Mouse (Mus musculus): ENCODE data around the gene Scube1. TPM values are rescaled to one million over a fixed set of nuclear protein-coding genes. Genes with fewer than 3 reads are reported as not detected.

Scube1 gene
- total RNA-seq (2014; rRNA removed; ENCODE audit: low replicate concordance) = 1.3 and 4.3 TPM in 2 replicates
- 1.6 and 1.9 TPM in 2 replicates for polyA plus RNA-seq (2015; fragmentation: Nextera tagmentation; extraction: Ambion mirVana)

DNA sequence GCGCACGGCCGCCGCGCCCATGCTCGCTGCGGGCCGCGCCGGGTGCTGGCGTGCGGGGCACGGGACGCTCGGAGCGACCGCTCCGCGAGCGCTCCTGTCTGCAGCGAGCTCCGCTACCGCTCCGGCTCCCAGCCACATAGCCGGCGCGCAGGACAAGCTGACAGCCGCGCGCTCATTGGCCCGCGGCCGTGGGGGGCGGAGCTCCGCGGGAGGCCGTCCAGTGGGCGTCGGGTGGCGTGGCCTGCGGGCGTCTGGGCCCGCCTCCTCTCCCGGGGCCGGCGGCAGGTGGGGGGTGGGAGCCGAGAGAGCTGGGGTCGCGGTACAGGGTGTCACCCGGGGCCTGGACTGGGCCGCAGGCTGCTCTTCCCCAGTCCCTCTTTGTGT, at the start of gene Scube1:
Gene Scube1, minus strand, starts transcription at position 136 of the 384 bp plus-strand sequence.
- H3K4me2 ChIP-seq (ENCODE audit: low read depth, low read length) = peak within 1 kb of the TSS; percentile 99
- H3K4me1 ChIP-seq (ENCODE audit: control insufficient read depth, insufficient read depth) = peaks cover 6% of the 10 kb centered on the region; the same call in 1 of the 2 replicates
- TF ChIP-seq CTCF (IDR thresholded peaks at IDR 0.05; ENCODE audit: low read depth) (no peak), EP300 (IDR thresholded peaks at IDR 0.05; ENCODE audit: low read depth) (no peak)
- under 1% methylated on average over 46 of the region's 51 CpGs for WGBS
- H3K9me3 ChIP-seq (replicated peaks; ENCODE audit: control insufficient read depth, low read length) = no peaks in the 10 kb centered on the region
- H3K36me3 ChIP-seq (replicated peaks; ENCODE audit: control insufficient read depth, insufficient read depth, low read length) = no peaks in the 10 kb centered on the region
- no peak within 1 kb of the TSS for H3K27ac ChIP-seq (ENCODE audit: low read depth)
- DNase-seq (ENCODE audit: low spot score) (peak; percentile 79), ATAC-seq (ENCODE audit: insufficient read depth, low read depth) (peak; percentile 97)
- H3K27me3 ChIP-seq (ENCODE audit: control insufficient read depth, insufficient read depth, low read length) = peaks cover 61% of the 10 kb centered on the region
- H3K4me3 ChIP-seq (ENCODE audit: low read depth, low read length) = peak within 1 kb of the TSS; percentile 65
- peak within 1 kb of the TSS; percentile 48; the same call in 1 of the 2 replicates for H3K9ac ChIP-seq (replicated peaks; ENCODE audit: low read depth, low read length)

DNA sequence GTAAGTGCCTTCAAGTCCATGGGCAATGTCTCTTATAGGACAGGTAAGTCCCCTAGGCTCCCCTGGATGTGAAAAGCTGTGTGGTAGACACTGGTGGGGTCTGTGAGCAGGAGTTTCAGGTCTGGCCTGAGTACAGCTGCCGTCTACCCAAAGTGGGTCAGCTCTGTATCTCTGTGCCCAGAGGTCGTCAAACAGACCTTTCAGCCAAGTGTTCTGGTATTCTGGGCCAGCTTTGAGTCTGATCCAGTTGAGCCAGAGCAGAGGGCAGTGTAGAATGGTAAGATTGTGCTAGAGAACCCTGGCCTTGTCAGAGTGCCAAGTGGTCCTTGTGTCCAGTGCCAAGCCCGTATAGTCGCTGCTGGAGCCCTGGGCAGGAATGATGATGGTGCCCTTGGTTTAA, 48.1 kb upstream of the Scube1 start:
- H3K9me3 ChIP-seq (replicated peaks; ENCODE audit: control insufficient read depth, low read length) = no peaks in the 10 kb centered on the region
- H3K27me3 ChIP-seq (ENCODE audit: control insufficient read depth, insufficient read depth, low read length) = peaks cover 90% of the 10 kb centered on the region
- H3K4me3 ChIP-seq (ENCODE audit: low read depth, low read length) = no peak overlapping the region
- H3K27ac ChIP-seq (ENCODE audit: low read depth) = no peak overlapping the region
- no peak overlapping the region for H3K9ac ChIP-seq (replicated peaks; ENCODE audit: low read depth, low read length)
- no peak for TF ChIP-seq CTCF (IDR thresholded peaks at IDR 0.05; ENCODE audit: low read depth)
- no peak for TF ChIP-seq EP300 (IDR thresholded peaks at IDR 0.05; ENCODE audit: low read depth)
- H3K4me2 ChIP-seq (ENCODE audit: low read depth, low read length) = no peak overlapping the region
- ATAC-seq (ENCODE audit: insufficient read depth, low read depth) = peak; percentile 50
- WGBS = 36% methylated on average over 4 of the region's 4 CpGs
- H3K36me3 ChIP-seq (replicated peaks; ENCODE audit: control insufficient read depth, insufficient read depth, low read length) = no peaks in the 10 kb centered on the region
- peaks cover 7% of the 10 kb centered on the region for H3K4me1 ChIP-seq (ENCODE audit: control insufficient read depth, insufficient read depth)
- no peak for DNase-seq (ENCODE audit: low spot score)

DNA sequence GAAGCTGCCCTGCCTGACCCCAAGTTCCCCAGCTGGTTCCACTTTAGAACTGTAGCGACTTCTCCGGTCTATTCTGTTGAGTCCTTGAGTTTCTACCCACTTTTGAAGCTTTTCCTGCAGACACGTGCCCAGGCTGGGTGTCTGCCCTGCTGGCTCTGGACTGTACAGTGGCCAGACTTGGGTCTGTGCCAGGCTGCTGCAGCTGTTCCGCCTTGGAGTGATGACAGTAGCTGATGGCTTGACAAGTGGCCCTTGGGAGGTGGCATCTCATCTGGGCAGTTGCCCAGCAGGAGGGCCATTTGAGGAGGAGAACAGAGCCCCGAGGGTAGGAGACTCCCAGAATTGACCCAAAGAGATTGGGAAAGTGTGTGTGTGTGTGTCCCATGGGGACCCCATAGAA, 47.6 kb upstream of the Scube1 start:
- DNase-seq (ENCODE audit: low spot score) (peak; percentile 51), ATAC-seq (ENCODE audit: insufficient read depth, low read depth) (peak; percentile 80)
- WGBS = 14% methylated on average over 5 of the region's 5 CpGs
- TF ChIP-seq EP300 (IDR thresholded peaks at IDR 0.05; ENCODE audit: low read depth) (no peak), CTCF (IDR thresholded peaks at IDR 0.05; ENCODE audit: low read depth) (no peak)
- no peak overlapping the region for H3K27ac ChIP-seq (ENCODE audit: low read depth)
- H3K9ac ChIP-seq (replicated peaks; ENCODE audit: low read depth, low read length) = no peak overlapping the region
- H3K36me3 ChIP-seq (replicated peaks; ENCODE audit: control insufficient read depth, insufficient read depth, low read length) = no peaks in the 10 kb centered on the region
- H3K4me1 ChIP-seq (ENCODE audit: control insufficient read depth, insufficient read depth) = peaks cover 7% of the 10 kb centered on the region
- no peaks in the 10 kb centered on the region for H3K9me3 ChIP-seq (replicated peaks; ENCODE audit: control insufficient read depth, low read length)
- H3K4me2 ChIP-seq (ENCODE audit: low read depth, low read length) = no peak overlapping the region
- H3K4me3 ChIP-seq (ENCODE audit: low read depth, low read length) = no peak overlapping the region
- peaks cover 90% of the 10 kb centered on the region for H3K27me3 ChIP-seq (ENCODE audit: control insufficient read depth, insufficient read depth, low read length)

DNA sequence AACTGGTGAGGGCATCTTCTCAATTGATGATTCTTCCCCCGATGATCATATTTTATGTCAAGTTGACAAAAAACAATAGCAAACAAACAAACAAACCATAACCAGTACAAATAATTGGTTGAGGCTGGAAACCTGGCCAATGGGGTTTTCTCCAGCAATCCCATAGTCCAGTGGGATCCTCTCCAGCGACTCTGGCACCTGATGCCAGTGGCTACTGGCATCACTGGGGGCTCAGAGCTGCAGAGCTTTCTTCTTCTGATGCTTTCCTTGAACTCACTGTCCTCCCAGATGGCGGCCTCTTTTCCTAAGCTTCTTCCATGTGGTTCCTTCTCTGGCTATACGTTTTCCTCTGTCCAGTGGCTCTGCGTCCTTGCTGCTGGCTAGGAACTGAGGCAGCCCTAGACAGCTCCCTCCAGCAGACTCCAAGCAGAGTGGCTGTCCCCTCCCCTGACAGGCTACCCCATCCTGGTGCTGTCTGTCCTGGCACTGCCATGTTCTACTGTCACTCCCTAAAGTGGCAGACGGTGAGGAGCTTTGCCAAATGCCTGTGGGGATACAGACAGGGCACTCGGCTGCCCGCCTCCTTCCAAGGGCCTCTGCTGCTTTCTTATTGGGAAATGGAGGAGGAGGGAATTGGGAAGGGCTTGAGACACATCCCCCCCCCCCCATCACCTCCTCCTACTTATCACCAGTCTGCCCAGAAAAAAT, 46.7 kb upstream of the Scube1 start:
- DNase-seq (ENCODE audit: low spot score) (no peak), ATAC-seq (ENCODE audit: insufficient read depth, low read depth) (no peak)
- Histone ChIP-seq H3K9ac (replicated peaks; ENCODE audit: low read depth, low read length) (no peak overlapping the region), H3K9me3 (replicated peaks; ENCODE audit: control insufficient read depth, low read length) (no peaks in the 10 kb centered on the region), H3K4me2 (ENCODE audit: low read depth, low read length) (no peak overlapping the region), H3K27me3 (ENCODE audit: control insufficient read depth, insufficient read depth, low read length) (peaks cover 89% of the 10 kb centered on the region), H3K4me1 (ENCODE audit: control insufficient read depth, insufficient read depth) (peaks cover 7% of the 10 kb centered on the region), H3K36me3 (replicated peaks; ENCODE audit: control insufficient read depth, insufficient read depth, low read length) (no peaks in the 10 kb centered on the region), H3K27ac (ENCODE audit: low read depth) (no peak overlapping the region), H3K4me3 (ENCODE audit: low read depth, low read length) (no peak overlapping the region)
- TF ChIP-seq EP300 (IDR thresholded peaks at IDR 0.05; ENCODE audit: low read depth) (no peak), CTCF (IDR thresholded peaks at IDR 0.05; ENCODE audit: low read depth) (no peak)
- 64% methylated on average over 8 of the region's 8 CpGs for WGBS

DNA sequence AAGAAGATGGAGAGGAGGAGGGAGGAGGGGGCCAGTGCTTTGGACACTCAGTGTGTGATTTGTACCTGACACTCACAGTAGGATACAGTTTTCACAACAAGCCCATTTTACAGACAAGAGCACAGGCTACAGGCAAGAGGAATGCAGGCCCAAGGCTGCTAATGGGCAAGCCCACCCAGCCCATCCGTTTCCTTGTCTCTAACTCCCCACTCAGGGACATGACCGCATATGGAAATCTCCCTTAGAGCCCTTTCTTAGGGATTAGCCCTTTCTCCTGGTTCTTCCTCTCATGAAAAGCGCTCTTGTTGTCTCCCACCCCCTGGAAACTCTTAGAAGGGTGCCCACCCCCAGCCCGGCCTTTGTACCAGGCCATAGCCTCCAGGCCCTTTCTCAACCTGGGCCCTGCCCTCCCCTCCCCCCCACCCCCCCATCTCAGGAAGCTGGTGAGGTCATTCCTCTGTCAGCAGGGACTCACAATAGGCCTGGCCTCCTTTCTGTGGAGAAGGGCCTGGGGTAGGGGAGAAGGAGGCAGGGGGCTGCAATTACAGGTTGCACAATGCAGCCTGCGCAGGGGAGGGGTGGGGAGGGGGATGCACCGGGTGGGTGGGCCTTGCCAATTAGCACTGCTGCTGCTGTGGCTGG, 40.7 kb upstream of the Scube1 start:
- no peak for DNase-seq (ENCODE audit: low spot score)
- 38% methylated on average over 6 of the region's 6 CpGs for WGBS
- no peaks in the 10 kb centered on the region for H3K4me1 ChIP-seq (ENCODE audit: control insufficient read depth, insufficient read depth)
- TF ChIP-seq EP300 (IDR thresholded peaks at IDR 0.05; ENCODE audit: low read depth) (no peak), CTCF (IDR thresholded peaks at IDR 0.05; ENCODE audit: low read depth) (no peak)
- H3K4me3 ChIP-seq (ENCODE audit: low read depth, low read length) = no peak overlapping the region
- no peak overlapping the region for H3K9ac ChIP-seq (replicated peaks; ENCODE audit: low read depth, low read length)
- H3K9me3 ChIP-seq (replicated peaks; ENCODE audit: control insufficient read depth, low read length) = no peaks in the 10 kb centered on the region
- no peak overlapping the region for H3K4me2 ChIP-seq (ENCODE audit: low read depth, low read length)
- no peak for ATAC-seq (ENCODE audit: insufficient read depth, low read depth)
- no peak overlapping the region for H3K27ac ChIP-seq (ENCODE audit: low read depth)
- H3K27me3 ChIP-seq (ENCODE audit: control insufficient read depth, insufficient read depth, low read length) = peaks cover 70% of the 10 kb centered on the region
- no peaks in the 10 kb centered on the region for H3K36me3 ChIP-seq (replicated peaks; ENCODE audit: control insufficient read depth, insufficient read depth, low read length)
